Mouse (Mus musculus) bone marrow, adult 2 months (tissue): ENCODE results near the gene Gtf2i. TPM values are rescaled to one million over a fixed set of nuclear protein-coding genes. Genes with fewer than 3 reads are reported as not detected.

Source experiments
- H3K27ac ChIP-seq: fragments of 200-500 bp; 2 replicates; pipeline ENCODE4 v1.5.1; 2012; ENCODE audit warnings: low read depth, mild to moderate bottlenecking, control low read depth, inconsistent platforms, low read length; ENCODE audit not compliant: control insufficient read depth, poor library complexity, insufficient read depth
- H3K4me1 ChIP-seq: fragments of 200-500 bp; 2 replicates; pipeline ENCODE4 v1.6.1; 2011; ENCODE audit warnings: low read length; ENCODE audit not compliant: control insufficient read depth, insufficient read depth
- H3K4me3 ChIP-seq: fragments of 200-500 bp; replicated peaks from 2 replicates; pipeline ENCODE3; 2011; ENCODE audit warnings: mild to moderate bottlenecking, low read depth, low read length, control low read depth; ENCODE audit not compliant: control insufficient read depth
- CTCF ChIP-seq: fragments of 200-500 bp; IDR thresholded peaks from 2 replicates; pipeline ENCODE4 v1.5.1; 2011; ENCODE audit warnings: low read length, control low read depth; ENCODE audit not compliant: control insufficient read depth, insufficient read depth
- POLR2A ChIP-seq: fragments of 200-500 bp; IDR thresholded peaks from 2 replicates; pipeline ENCODE4 v1.6.1; 2011; ENCODE audit warnings: low read depth, mild to moderate bottlenecking, control low read depth, low read length, borderline replicate concordance; ENCODE audit not compliant: control insufficient read depth
- WGBS: fragments of 180-500 bp; shearing (Covaris S2); methylation state at CpG from one replicate; pipeline ENCODE4 v1.1.7; 2018; 5-methylcytosine and 5-hydroxymethylcytosine counted together
- polyA plus RNA-seq: library from polyadenylated mRNA; stranded (reverse); fragments of >200 nt; gene quantifications from 2 replicates; pipeline ENCODE4 v1.2.4, GENCODE M21; 2011; ENCODE audit warnings: low replicate concordance; ENCODE audit not compliant: missing spikeins, insufficient read depth, insufficient read length

The Gtf2i gene
- polyA plus RNA-seq, 1 experiment: 41.4 TPM

GRCm38 (mm10) chr5:134325856-134326566, 11.5 kb upstream of the Gtf2i start:
- 44% methylated on average over 13 of the region's 13 CpGs for WGBS
- no peak overlapping the region for H3K4me3 ChIP-seq
- H3K27ac ChIP-seq: no peak overlapping the region
- TF ChIP-seq POLR2A (no peak), CTCF (no peak)
- H3K4me1 ChIP-seq: no peaks in the 10 kb centered on the region

- Histone ChIP-seq H3K4me3 (no peak overlapping the region), H3K27ac (no peak overlapping the region), H3K4me1 (no peaks in the 10 kb centered on the region)
- TF ChIP-seq POLR2A: no peak
- no peak for TF ChIP-seq CTCF
- WGBS: 49% methylated on average over 2 of the region's 2 CpGs
Observed at GRCm38 (mm10) chr5:134323869-134324268, 9.3 kb upstream of the Gtf2i start.

- 47% methylated on average over 13 of the region's 13 CpGs for WGBS
- H3K27ac ChIP-seq: no peak overlapping the region
- no peak overlapping the region for H3K4me3 ChIP-seq
- no peaks in the 10 kb centered on the region for H3K4me1 ChIP-seq
- TF ChIP-seq POLR2A: no peak
- no peak for TF ChIP-seq CTCF
Observed at GRCm38 (mm10) chr5:134323311-134323710, 8.8 kb upstream of the Gtf2i start.

- Histone ChIP-seq H3K27ac (no peak overlapping the region), H3K4me3 (no peak overlapping the region), H3K4me1 (no peaks in the 10 kb centered on the region)
- 90% methylated on average over 13 of the region's 13 CpGs for WGBS
- TF ChIP-seq POLR2A (no peak), CTCF (no peak)
Observed at GRCm38 (mm10) chr5:134322355-134322754, 7.8 kb upstream of the Gtf2i start.

- 82% methylated on average over 7 of the region's 7 CpGs for WGBS
- TF ChIP-seq CTCF (no peak), POLR2A (no peak)
- Histone ChIP-seq H3K4me1 (no peaks in the 10 kb centered on the region), H3K27ac (no peak overlapping the region), H3K4me3 (no peak overlapping the region)
Observed at GRCm38 (mm10) chr5:134321699-134322098, 7.1 kb upstream of the Gtf2i start.

GRCm38 (mm10) chr5:134318903-134319302, 4.3 kb upstream of the Gtf2i start:
- Histone ChIP-seq H3K4me1 (no peaks in the 10 kb centered on the region), H3K27ac (no peak overlapping the region), H3K4me3 (no peak overlapping the region)
- 85% methylated on average over 6 of the region's 6 CpGs for WGBS
- no peak for TF ChIP-seq POLR2A
- TF ChIP-seq CTCF: no peak

GRCm38 (mm10) chr5:134316721-134317120, 2.2 kb upstream of the Gtf2i start:
- no peak overlapping the region for H3K4me3 ChIP-seq
- TF ChIP-seq CTCF: no peak
- TF ChIP-seq POLR2A: no peak
- H3K27ac ChIP-seq: no peak overlapping the region
- H3K4me1 ChIP-seq: no peaks in the 10 kb centered on the region
- WGBS: 81% methylated on average over 7 of the region's 7 CpGs

- Histone ChIP-seq H3K4me3 (no peak overlapping the region), H3K27ac (no peak overlapping the region), H3K4me1 (no peaks in the 10 kb centered on the region)
- TF ChIP-seq CTCF (no peak), POLR2A (no peak)
- 7% methylated on average over 25 of the region's 25 CpGs for WGBS
Observed at GRCm38 (mm10) chr5:134315623-134316350, 1.2 kb upstream of the Gtf2i start.

- under 1% methylated on average over 54 of the region's 64 CpGs for WGBS
- TF ChIP-seq CTCF: no peak
- TF ChIP-seq POLR2A: no peak
- Histone ChIP-seq H3K4me3 (peak overlapping the region; percentile 100), H3K27ac (peak overlapping the region; percentile 95), H3K4me1 (no peaks in the 10 kb centered on the region)
Observed at GRCm38 (mm10) chr5:134314068-134314674, 389 bp downstream of the Gtf2i start.
